Mouse (Mus musculus): ENCODE data around the gene Hspa5.
"Not testable (repeated sequence)": the region's sequence is repeated elsewhere in the genome, so short reads cannot be mapped to it uniquely, and the experiment has no call there.

DNA sequence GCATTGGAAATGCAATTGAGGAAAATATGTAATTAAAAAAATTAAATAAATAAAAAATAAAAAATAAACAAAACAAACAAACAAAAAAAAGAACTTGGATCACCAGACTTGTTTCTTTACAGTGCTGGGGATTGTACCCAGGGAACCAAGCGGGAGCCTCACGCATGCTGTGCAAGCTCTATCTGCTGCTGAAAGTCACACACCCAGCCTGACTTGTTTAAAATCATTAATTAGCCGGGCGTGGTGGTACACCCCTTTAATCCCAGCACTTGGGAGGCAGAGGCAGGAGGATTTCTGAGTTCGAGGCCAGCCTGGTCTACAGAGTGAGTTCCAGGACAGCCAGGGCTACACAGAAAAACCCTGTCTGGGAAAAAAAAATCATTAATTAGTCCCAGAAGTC is 10.5 kb upstream of the Hspa5 start:
- not testable (repeated sequence) for TF ChIP-seq POLR2A (IDR thresholded peaks at IDR 0.05; ENCODE audit: insufficient read length, low read depth); TCF12 (IDR thresholded peaks at IDR 0.05; ENCODE audit: insufficient read depth, poor library complexity, severe bottlenecking); E2F4 (IDR thresholded peaks at IDR 0.05; ENCODE audit: insufficient read depth); MYOD1 (IDR thresholded peaks at IDR 0.05; ENCODE audit: control insufficient read depth in 1 of 3, insufficient read length in 2 of 3, low read depth in 2 of 3); MAX (IDR thresholded peaks at IDR 0.05; ENCODE audit: low read depth); POLR2AphosphoS2 (IDR thresholded peaks at IDR 0.05; ENCODE audit: insufficient read length, low read depth); TCF3 (IDR thresholded peaks at IDR 0.05; ENCODE audit: insufficient read length, low read depth); MYOG (IDR thresholded peaks at IDR 0.05; ENCODE audit: control insufficient read depth in 1 of 3, insufficient read depth in 1 of 3, insufficient read length in 2 of 3, low read depth in 2 of 3); USF1 (IDR thresholded peaks at IDR 0.05; ENCODE audit: low read depth); CEBPB (IDR thresholded peaks at IDR 0.05; ENCODE audit: insufficient read depth, poor library complexity, severe bottlenecking); REST (IDR thresholded peaks at IDR 0.05; ENCODE audit: insufficient read depth, insufficient read length); SRF (IDR thresholded peaks at IDR 0.05; ENCODE audit: control insufficient read depth, insufficient read length, low read depth)
